Mouse (Mus musculus) lung, adult 18-20 months (tissue): ENCODE data around the gene Cdca4.

Experiments used
- DNase-seq, 2 experiments: peaks; one replicate each; pipeline ENCODE4 v3.0.0; 2022; ENCODE audit warnings: mixed read lengths in 2 of 2

Gene Cdca4

DNA sequence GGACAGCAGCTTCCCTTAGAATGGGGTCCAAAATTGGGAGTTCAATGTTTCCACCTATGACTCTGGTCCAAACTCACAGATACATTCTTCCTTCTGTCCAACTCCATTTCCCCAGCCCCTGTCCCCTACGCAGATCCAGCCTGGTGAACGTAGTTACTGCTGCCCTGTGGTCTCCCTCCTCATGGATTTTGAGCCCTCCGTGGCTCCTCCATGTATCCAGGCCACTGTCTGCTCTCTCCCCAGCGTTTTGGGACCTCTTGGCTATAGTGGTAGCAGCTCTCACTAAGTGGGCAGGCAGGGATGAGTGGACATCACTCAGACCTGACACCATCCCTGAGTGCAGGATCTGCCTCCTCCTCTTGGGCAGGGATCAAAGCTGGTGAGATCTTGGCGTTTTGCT lies 30.5 kb downstream of the Cdca4 start:
- no peak for DNase-seq

DNA sequence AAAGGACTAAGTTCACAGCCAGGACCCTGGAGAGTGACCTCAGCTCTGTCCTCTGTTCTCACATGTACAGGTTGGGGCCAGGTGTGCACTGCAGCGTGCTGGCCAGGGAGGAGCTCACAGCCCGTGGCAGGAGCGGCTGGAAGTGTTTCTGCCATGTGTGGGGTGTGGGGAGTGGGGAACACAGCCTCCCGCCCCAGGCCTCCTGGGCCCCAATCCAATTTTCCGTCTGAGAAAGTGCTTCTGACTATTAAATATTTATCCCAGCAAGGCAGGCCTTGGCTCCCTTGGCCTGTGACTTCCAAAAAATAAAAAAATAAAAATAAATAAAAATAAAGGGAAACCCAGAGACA lies 30.9 kb downstream of the Cdca4 start:
- no peak for DNase-seq

DNA sequence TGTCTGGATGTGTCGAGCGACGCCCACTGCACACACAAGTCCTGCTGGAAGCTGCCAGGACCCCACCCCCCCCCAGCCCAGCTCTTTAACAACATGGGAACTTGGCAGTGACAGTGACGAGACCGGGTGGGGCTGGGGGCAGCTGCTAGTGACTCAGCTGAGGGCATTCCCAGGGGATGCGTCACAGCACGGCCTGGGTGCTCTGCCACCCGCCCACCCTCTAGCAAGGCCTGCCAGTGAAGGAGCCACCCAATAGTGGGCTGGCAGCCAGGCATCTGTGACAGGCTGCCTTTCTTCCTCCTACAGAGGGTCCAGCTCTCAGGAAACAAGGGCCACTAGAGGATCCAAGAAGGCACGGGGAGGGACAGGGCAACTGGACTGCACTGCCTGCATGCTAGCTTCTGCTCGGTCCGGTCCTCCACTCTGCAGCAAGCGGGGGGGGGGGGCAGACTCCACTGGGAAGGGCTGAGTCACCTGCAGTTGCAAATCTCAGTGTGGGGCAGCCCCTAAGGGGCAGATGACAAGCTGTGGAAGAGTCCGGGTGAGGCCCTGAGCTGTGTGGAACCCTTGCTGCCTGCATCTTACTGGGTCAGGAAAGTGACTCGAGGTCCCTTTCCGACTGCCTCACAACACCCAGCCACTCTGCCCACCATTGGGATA lies 31.4 kb downstream of the Cdca4 start:
- peak; percentile 53 to 65 for DNase-seq

DNA sequence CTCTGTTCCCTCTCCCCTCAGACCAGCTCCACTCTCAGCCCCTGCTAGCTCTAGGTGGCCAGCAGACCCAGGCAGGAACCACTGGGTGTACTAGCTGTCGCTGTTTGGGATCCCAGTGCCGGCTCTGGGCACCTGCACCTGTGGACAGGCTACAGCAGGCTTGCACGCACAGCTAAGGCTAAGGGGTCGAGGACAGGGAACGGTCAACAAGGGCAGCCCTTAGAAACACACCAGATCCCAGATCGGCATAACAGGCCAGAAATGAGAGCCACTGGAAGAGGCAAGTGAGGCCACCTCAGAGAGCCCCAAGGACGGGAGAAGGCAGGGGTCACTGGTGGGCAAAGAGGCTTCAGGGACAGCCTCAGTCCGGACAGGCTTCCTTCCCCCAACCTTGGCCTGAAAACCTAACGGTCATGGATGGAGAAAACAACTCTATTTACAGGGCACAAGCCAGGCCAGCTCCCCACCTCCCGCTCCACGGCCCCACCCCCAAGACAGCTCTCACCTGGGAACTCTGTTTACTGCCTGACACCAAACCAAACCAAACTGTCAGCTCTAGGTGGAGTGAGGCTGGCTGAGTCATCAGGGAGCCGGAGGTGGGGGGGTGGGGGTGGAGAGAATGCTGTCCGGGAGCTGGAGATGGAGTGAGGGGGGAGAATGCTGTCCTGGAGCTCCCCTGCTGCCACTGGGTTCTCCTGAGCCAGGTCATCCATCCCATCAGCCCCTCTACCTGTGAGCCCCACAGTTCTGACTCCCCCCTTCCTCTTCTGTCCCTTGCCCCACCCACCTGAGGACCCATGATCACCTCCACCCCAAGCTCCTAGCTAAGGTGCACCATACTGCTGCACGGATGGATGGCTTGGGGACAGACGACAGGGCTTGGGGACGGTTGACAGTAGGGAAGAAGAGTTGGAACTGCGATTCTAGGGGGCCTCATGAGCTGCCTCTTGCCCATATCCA lies 32.4 kb downstream of the Cdca4 start:
- peak; percentile 47 to 65 for DNase-seq

DNA sequence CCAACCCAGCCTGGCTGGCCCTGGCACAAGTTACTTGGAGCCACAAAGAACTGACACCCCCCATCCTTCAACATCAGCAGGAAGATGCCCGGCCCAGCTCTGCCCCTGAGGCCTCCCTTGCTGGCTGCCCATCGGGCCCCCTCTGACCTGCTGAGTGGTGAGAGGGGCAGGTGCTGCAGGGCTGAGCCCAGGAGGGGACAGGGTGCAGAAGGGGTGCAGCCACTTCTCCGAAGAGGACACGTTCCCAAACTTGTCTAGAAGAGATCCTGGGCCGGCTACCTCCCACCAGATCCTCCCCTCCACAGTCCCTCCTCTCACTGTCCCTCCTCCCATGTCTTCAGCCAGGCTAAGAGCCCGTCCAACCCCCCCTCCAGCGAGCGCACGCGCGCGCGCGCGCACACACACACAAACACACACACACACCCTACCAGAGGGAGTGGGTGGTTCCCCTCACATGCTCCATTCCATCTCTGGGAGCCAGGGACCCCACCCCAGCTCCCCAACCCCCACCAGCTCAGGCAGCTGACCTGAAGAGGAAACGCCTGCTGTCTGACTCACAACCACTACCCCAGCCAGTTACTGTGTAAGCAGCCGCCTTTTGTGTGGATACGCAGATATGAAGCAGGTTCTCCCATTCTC lies 33.6 kb downstream of the Cdca4 start:
- peak; percentile 67 to 69 for DNase-seq

DNA sequence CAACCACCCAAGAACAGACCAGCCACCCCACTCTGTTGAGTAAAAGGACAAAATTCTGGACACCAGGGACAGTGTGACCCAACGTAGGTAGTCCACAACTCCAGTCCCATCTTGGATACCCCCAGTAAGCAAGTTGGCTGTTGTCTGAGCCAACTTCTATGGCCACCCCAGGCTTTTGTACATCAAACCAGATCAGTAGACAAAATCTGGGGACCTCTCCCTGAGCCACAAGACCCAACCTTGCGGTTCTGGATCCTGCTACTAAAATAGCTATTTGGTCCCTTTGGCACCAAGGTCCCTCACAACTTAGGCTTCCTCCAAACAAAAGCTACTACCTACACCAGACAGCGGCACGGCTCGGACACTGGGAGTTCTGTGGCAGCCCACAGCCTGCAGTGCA lies 34.2 kb downstream of the Cdca4 start:
- DNase-seq: no peak

DNA sequence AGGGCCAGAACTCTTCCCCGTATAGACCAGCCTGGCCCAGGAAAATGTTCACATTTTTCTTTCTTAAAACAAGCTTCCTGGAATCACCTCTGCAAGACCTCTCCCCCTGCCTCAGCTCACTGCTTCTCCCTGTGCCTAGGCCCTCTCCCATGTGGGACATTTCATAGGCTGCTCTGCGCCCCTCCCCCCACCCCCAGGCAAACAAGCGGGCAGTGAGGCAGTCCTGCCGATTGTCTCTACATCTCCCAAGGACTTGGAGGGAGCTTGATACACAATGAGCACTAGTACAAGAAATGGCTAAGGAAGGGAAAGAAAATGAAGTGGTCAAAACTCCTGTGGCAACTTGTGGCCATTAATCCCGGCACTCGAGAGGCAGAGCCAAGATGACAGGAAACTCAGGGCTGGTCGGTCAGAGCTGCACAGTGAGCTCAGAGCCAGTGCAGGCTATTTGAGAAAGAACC lies 34.8 kb downstream of the Cdca4 start:
- DNase-seq: no peak

DNA sequence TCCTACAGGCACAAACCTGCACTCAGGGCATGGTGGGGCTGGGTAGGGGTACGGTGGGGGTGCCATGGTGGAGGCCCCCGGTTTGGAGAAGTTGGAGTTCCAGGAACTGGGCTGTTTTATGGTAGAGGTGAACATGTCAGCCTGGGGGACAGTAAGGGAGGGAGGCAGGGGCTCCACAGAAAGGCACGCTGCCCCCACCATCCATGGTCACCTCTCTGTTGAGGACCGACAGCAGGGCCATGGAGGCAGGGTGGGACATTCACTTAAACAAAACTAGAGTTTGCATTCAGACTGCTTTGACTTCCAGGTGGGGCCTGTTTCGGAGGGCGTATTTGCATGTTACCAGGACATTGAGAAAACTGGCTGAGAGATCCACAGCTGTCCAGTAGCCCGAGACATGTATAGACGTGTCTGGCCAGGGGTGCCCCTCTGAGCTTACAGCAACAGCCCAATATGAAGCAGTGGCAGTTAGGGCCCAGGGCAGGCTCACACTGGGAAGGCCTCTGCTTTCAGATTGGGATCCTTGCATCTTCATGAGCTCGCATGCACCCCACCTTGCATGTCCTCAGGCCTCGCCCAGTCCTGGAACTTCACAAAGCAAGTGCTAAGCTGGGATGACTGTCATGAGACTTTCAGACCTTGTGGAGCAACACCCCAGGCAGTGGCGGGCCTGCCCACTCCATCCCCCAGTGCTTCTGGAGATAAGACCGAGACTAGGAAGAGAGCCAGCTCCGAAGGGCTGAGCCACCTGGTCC lies 35.4 kb downstream of the Cdca4 start:
- DNase-seq: peak; percentile 75 to 77

DNA sequence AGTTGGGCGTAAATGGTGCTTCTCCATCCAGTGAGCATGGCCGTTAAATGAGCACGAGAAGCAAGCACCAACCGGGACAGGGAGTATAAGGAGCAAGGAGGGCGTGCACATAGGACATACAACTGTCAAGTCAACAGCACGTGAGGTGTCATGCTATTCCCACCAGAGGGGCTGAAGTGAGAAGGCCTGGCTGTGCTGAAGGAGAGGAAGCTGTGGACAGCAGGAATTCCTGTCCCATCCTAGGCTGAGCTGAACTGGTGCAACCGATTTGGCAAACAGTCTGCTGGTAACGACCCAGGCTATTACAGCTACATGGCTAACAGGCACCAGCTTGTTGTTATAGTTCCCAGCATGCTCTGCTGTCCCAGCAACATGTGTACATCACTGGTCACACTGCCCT lies 38.2 kb downstream of the Cdca4 start:
- no peak for DNase-seq

DNA sequence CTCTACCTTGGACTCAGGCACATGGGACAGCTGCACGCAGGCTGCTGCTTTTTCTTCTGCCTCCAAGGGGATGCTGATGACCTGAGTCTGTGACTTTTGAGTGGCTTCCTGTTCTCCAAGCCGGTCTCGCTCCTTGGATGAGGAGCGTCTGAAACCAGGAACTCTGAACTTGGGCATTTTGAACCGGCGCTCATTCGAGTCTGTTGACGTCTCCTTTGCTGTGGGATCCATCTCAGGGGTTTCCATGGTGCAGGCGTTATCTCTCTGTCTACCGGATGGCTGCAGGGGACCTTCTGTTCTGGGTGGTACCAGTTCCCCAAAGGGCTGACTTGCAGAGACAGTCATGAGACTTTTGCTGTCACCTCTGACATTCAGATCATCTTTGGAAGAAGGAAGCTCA lies 54.7 kb downstream of the Cdca4 start:
- DNase-seq: peak in 1 of 2 experiments; percentile 1

DNA sequence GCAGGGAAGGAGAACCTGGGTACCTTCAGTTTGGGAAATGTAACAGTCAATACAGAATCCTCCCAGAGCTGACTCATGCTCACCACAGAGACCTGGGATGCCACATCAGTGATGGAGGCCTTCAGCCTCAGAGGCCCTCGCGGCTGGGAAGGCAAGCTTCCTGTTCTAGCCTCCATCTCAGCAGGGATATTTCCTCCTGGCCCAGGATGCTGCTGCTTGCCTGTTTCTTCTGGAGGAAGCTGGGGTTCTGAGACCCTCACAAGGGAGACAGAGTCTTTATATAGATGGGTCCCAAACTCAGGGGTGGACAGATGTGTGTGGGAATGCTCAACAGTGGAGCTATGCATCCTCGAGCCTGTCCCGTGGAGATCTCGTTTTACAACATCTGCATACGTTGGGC lies 55.2 kb downstream of the Cdca4 start:
- DNase-seq: no peak

DNA sequence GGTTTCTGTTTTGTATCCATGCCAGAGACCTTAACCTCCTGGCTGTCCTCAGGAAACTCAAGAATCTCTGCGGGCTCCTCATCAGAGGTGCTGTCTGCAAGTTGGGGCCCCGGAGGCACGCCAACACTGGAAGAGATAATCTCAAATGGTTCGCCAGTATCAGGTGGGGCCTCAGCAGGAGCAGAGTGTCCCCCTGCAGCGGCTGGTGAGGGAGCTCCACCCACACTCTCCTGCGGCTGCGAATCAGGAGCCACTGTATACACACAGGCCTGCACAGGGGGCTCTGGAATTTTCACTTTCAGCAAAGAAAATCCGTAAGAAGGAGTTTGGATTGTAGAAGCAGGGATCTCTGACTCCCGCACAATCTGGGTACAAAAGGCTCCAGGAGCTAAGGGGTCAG lies 55.9 kb downstream of the Cdca4 start:
- DNase-seq: peak in 1 of 2 experiments; percentile 1

DNA sequence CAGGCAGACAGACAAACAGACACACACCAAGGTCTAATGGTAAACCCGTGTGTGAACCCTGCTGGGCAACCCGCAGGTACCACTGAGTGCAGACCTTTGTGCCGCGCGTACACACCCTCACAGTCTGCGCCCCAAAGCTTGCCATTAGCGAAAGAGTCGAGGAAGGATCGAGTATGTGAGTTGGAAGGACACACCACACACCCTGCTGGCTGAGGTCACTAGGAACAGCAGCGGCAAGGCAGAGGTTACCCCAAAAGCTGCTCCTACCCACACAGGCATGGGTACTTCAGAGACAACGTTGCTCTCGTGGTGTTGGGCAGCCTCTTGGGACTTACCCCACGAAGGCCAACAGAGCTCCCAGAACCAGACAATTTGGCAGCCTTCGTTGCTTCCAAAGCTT lies 56.9 kb downstream of the Cdca4 start:
- DNase-seq: peak in 1 of 2 experiments; percentile 2

DNA sequence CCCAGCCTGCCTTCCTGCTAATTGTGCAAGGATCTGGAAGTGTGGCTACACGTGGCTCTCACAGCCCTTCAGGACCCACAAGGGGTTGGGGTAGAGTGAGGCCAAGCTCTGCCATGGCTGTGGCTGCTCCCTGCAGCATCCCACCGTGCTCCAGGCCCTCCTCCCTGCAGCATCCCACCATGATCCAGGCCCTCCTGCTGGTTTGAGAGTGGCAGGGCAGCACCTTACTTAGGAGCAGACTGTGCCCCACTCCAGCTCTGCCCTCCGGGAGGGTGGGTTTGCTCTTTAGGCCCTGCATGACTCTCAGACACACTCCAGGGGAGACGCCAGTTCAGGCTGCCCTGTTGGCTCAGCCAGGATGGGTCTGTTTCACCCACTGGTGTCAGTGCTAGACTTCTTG lies 58.8 kb downstream of the Cdca4 start:
- no peak for DNase-seq
